Mouse (Mus musculus) myocyte (in vitro differentiated cells): ENCODE data around the gene Maneal.

Source experiments
- E2F4 ChIP-seq: IDR thresholded peaks from one replicate; pipeline ENCODE4 v1.6.1; 2011; ENCODE audit warnings: mild to moderate bottlenecking, control low read depth, moderate library complexity; ENCODE audit not compliant: insufficient read depth
- MAX ChIP-seq: IDR thresholded peaks from one replicate; pipeline ENCODE4 v1.6.1; 2011; ENCODE audit warnings: low read depth, mild to moderate bottlenecking, control low read depth
- MYOD1 ChIP-seq, 3 experiments: IDR thresholded peaks; one replicate each; pipeline ENCODE4 v1.6.1; 2011; ENCODE audit warnings: control low read depth in 2 of 3, low read depth in 2 of 3, mild to moderate bottlenecking in 2 of 3, moderate library complexity in 1 of 3; ENCODE audit not compliant: insufficient read length in 2 of 3, control insufficient read depth in 1 of 3
- POLR2A ChIP-seq: IDR thresholded peaks from one replicate; pipeline ENCODE4 v1.6.1; 2011; ENCODE audit warnings: low read depth, mild to moderate bottlenecking, control low read depth, moderate library complexity; ENCODE audit not compliant: insufficient read length
- POLR2AphosphoS2 ChIP-seq: IDR thresholded peaks from one replicate; pipeline ENCODE4 v1.6.1; 2011; ENCODE audit warnings: low read depth, control low read depth; ENCODE audit not compliant: insufficient read length
- REST ChIP-seq: IDR thresholded peaks from one replicate; pipeline ENCODE4 v1.6.1; 2011; ENCODE audit warnings: mild to moderate bottlenecking, control low read depth, moderate library complexity; ENCODE audit not compliant: insufficient read depth, insufficient read length
- SRF ChIP-seq: IDR thresholded peaks from one replicate; pipeline ENCODE4 v1.6.1; 2011; ENCODE audit warnings: low read depth; ENCODE audit not compliant: control insufficient read depth, insufficient read length
- TCF12 ChIP-seq: IDR thresholded peaks from one replicate; pipeline ENCODE4 v1.6.1; 2011; ENCODE audit warnings: mild to moderate bottlenecking, control low read depth; ENCODE audit not compliant: poor library complexity, insufficient read depth, severe bottlenecking
- USF1 ChIP-seq: IDR thresholded peaks from one replicate; pipeline ENCODE4 v1.6.1; 2011; ENCODE audit warnings: low read depth, mild to moderate bottlenecking, control low read depth, moderate library complexity

- TF ChIP-seq POLR2A (no peak), POLR2AphosphoS2 (no peak), MYOD1 (IDR thresholded peaks at IDR 0.05; ENCODE audit: control insufficient read depth in 1 of 3, insufficient read length in 2 of 3, low read depth in 2 of 3) (no peak), USF1 (no peak), MAX (no peak), TCF12 (no peak), REST (no peak), E2F4 (no peak), SRF (no peak)
Measured at GRCm38 (mm10) chr4:124840998-124841397, 21.0 kb downstream of the Maneal start.
